Mouse (Mus musculus) forebrain, embryonic 10.5 days (tissue): Measurements from ENCODE around the gene Macc1. TPM values are rescaled to one million over a fixed set of nuclear protein-coding genes. Genes with fewer than 3 reads are reported as not detected.

Experiments used
- DNase-seq: peaks from one replicate; pipeline ENCODE4 v3.0.0-alpha.2; 2017; ENCODE audit warnings: low spot score; ENCODE audit errors: extremely low spot score
- H3K27ac ChIP-seq: fragments of 300-500 bp; sonication (generic); 2 replicates; pipeline ENCODE4 v1.5.1; 2016; ENCODE audit warnings: mild to moderate bottlenecking
- H3K27me3 ChIP-seq: fragments of 300-500 bp; sonication (generic); 2 replicates; pipeline ENCODE4 v1.6.1; 2016; ENCODE audit warnings: mild to moderate bottlenecking; ENCODE audit not compliant: poor library complexity, severe bottlenecking
- H3K36me3 ChIP-seq: fragments of 300-500 bp; sonication (generic); replicated peaks from 2 replicates; pipeline ENCODE4 v1.6.1; 2016; ENCODE audit warnings: mild to moderate bottlenecking, moderate library complexity
- H3K4me1 ChIP-seq: fragments of 300-500 bp; sonication (generic); 2 replicates; pipeline ENCODE4 v1.6.1; 2016
- H3K4me3 ChIP-seq: fragments of 300-500 bp; sonication (generic); 2 replicates; pipeline ENCODE4 v1.5.1; 2016; ENCODE audit warnings: mild to moderate bottlenecking, moderate library complexity
- H3K9me3 ChIP-seq: fragments of 300-500 bp; sonication (generic); 2 replicates; pipeline ENCODE4 v1.6.1; 2016; ENCODE audit warnings: mild to moderate bottlenecking, moderate library complexity
- WGBS: fragments of 180-500 bp; shearing (Covaris S2); methylation state at CpG from one replicate; pipeline ENCODE4 v1.1.7; 2016; 5-methylcytosine and 5-hydroxymethylcytosine counted together
- polyA plus RNA-seq: library from polyadenylated mRNA; unstranded; fragments of >200 nt; fragmentation: Nextera tagmentation; extraction: Ambion mirVana; gene quantifications from 2 replicates; pipeline ENCODE4 v1.2.1, GENCODE M21; 2016

The Macc1 gene
- polyA plus RNA-seq, 1 experiment from 2014 or later: 0.30 TPM

DNA sequence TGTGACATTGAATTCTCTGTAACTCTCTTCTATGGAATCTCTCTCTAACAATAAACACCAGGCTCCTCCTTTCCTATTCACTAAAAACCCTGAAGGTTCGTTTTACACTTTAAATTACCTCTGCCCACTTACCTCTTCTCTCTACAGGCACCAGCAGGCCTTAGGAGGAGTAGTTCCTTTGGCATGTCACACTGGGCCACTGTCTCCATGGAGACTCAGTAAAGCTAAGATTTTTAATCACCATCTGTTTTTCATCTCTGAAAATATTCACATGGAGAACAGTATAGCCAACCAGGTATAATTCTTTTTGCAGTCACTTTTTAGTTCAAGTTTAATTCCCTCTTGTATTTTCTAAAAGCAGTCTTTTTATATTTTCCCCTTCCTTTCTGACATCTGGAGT lies 140.0 kb downstream of the Macc1 start:
- 34% methylated on average over 1 of the region's 1 CpGs for WGBS
- no peak overlapping the region for H3K4me3 ChIP-seq

GRCm38 (mm10) chr12:119464040-119464939 lies 150.2 kb downstream of the Macc1 start:
- DNase-seq: no peak

More for the DNA sequence above, 140.0 kb downstream of the Macc1 start:
- Histone ChIP-seq H3K4me1 (no peaks in the 10 kb centered on the region), H3K36me3 (no peaks in the 10 kb centered on the region), H3K9me3 (no peaks in the 10 kb centered on the region), H3K27ac (no peak overlapping the region), H3K27me3 (no peaks in the 10 kb centered on the region)
- DNase-seq: no peak

DNA sequence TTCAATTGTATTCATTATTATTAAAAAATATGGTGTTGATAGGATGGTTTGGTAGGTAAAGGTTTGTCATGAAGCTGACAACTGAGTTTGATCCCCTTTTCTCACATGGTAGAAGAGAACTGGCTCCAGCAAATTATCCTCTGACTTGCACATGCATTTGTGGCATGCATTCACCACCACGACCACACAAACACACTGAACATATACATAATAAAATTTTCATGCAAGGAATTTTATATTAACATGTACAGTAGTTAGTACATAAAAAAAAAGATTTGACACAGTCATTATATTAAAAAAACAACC lies 150.8 kb downstream of the Macc1 start:
- no peaks in the 10 kb centered on the region for H3K9me3 ChIP-seq
- no peak overlapping the region for H3K4me3 ChIP-seq
- H3K36me3 ChIP-seq: no peaks in the 10 kb centered on the region
- DNase-seq: no peak
- no peaks in the 10 kb centered on the region for H3K27me3 ChIP-seq
- 92% methylated on average over 1 of the region's 1 CpGs for WGBS
- H3K27ac ChIP-seq: no peak overlapping the region
- peaks cover 11% of the 10 kb centered on the region; the same call in 1 of the 2 replicates for H3K4me1 ChIP-seq

More at GRCm38 (mm10) chr12:119464040-119464939, 150.2 kb downstream of the Macc1 start:
- no peaks in the 10 kb centered on the region for H3K36me3 ChIP-seq
- no peaks in the 10 kb centered on the region for H3K9me3 ChIP-seq
- no peak overlapping the region for H3K27ac ChIP-seq
- WGBS: 54% methylated on average over 2 of the region's 2 CpGs
- peaks cover 11% of the 10 kb centered on the region; the same call in 1 of the 2 replicates for H3K4me1 ChIP-seq
- no peaks in the 10 kb centered on the region for H3K27me3 ChIP-seq
- H3K4me3 ChIP-seq: no peak overlapping the region

DNA sequence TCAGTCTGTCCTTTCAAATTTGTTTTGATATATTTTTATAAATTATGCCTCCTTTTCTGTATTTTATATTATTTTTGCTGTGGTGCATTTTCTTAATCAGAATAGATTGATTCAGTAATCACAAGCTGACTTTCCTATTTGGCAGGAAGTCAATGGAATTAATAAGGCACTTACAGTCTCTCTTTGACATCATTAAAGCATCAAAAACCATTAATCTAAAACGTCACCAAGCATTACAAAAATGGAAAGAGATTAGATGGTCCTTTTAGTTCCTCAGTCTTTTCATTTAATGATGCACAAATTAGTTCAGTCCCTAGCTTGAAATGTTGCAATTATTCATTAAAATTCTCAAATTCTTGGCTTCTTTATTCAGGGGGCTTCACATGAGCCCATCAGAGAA lies 153.6 kb downstream of the Macc1 start:
- Histone ChIP-seq H3K9me3 (no peaks in the 10 kb centered on the region), H3K4me3 (no peak overlapping the region), H3K27me3 (no peaks in the 10 kb centered on the region), H3K4me1 (peaks cover 11% of the 10 kb centered on the region; the same call in 1 of the 2 replicates), H3K27ac (no peak overlapping the region), H3K36me3 (no peaks in the 10 kb centered on the region)
- DNase-seq: no peak
- 69% methylated on average over 1 of the region's 1 CpGs for WGBS

DNA sequence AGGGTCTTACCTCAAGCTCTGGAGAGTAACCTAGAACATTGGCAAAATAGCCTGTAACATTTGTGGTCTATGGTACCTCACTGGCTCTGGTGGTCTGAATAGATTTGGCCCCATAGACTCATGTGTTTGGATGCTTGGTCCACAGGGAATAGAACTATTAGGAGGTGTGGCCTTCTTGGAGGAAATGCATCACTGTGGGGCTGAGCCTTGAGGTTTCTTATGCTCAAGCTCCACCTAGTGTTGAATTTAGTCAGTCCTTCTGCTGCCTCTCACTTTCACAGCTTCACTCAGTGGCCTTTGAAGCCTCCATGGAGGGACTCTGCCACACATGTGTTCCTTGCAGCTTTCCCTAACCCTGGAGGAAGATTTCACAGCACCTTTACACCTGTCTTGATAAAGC lies 156.2 kb downstream of the Macc1 start:
- Histone ChIP-seq H3K27ac (no peak overlapping the region), H3K9me3 (no peaks in the 10 kb centered on the region), H3K4me1 (no peaks in the 10 kb centered on the region), H3K27me3 (no peaks in the 10 kb centered on the region), H3K36me3 (no peaks in the 10 kb centered on the region), H3K4me3 (no peak overlapping the region)
- no peak for DNase-seq

- WGBS: 85% methylated on average over 2 of the region's 2 CpGs
- Histone ChIP-seq H3K36me3 (no peaks in the 10 kb centered on the region), H3K4me3 (no peak overlapping the region), H3K4me1 (no peaks in the 10 kb centered on the region), H3K27ac (no peak overlapping the region), H3K27me3 (no peaks in the 10 kb centered on the region), H3K9me3 (no peaks in the 10 kb centered on the region)
- no peak for DNase-seq
These were observed 169.2 kb downstream of the Macc1 start for GRCm38 (mm10) chr12:119483296-119483695.

- H3K27me3 ChIP-seq: no peaks in the 10 kb centered on the region
- no peaks in the 10 kb centered on the region for H3K36me3 ChIP-seq
- 94% methylated on average over 5 of the region's 5 CpGs for WGBS
- H3K4me1 ChIP-seq: no peaks in the 10 kb centered on the region
- H3K27ac ChIP-seq: no peak overlapping the region
- no peak for DNase-seq
- H3K4me3 ChIP-seq: no peak overlapping the region
- no peaks in the 10 kb centered on the region for H3K9me3 ChIP-seq
These were observed 170.0 kb downstream of the Macc1 start for GRCm38 (mm10) chr12:119483922-119484631.

DNA sequence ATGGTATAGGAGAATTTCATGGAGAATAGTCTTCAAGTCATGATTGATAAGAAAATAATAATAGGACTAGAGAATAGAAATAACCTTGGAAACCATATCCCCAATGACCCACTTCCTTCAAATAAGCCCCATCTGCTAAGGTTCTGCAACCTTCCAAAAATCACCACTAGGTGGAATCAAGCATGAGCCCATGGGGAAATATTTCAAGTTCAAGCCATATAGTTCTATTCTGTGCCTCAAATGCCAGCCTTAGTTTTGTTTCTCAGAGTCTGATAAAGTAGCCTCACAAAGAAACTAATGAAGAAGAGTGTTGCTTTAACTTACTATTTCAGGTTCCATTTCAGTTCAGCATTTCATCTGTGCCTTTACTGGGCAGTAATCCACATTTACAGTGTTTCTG lies 197.1 kb downstream of the Macc1 start:
- Histone ChIP-seq H3K27ac (no peak overlapping the region), H3K36me3 (no peaks in the 10 kb centered on the region), H3K27me3 (no peaks in the 10 kb centered on the region), H3K4me1 (no peaks in the 10 kb centered on the region), H3K9me3 (no peaks in the 10 kb centered on the region), H3K4me3 (no peak overlapping the region)
- no peak for DNase-seq

Other genes starting within 250 kb of the Macc1 start
- gene Itgb8, start 75.5 kb upstream of the Macc1 start, polyA plus RNA-seq: 11.9 and 13.0 TPM in 2 replicates